8 mouse cellular contexts compared by ENCODE assay signal in genomic region chr8:69973442-69974161, GRCm38 (mm10). TPM values are rescaled to one million over a fixed set of nuclear protein-coding genes. Genes with fewer than 3 reads are reported as not detected.
DNase-seq lines count a peak whose midpoint lies in the region; ATAC-seq and TF ChIP-seq lines count a peak whose summit lies in the region.

No protein-coding gene starts in this region.

- H3K4me3 ChIP-seq in layer of hippocampus, adult 2 months: peak overlapping the region; percentile 90
- peak overlapping the region; percentile 93 for H3K4me3 ChIP-seq in hindbrain, embryonic 14.5 days (replicated peaks; ENCODE audit: low read length)
- peak overlapping the region; percentile 97 for H3K4me3 ChIP-seq in limb, embryonic 12.5 days (replicated peaks)
- peak overlapping the region; percentile 74 for H3K4me3 ChIP-seq in midbrain, embryonic 14.5 days (replicated peaks; ENCODE audit: low read depth, low read length)

- no peaks in the 10 kb centered on the region for H3K27me3 ChIP-seq in hindbrain, embryonic 14.5 days (ENCODE audit: control insufficient read depth, insufficient read depth, low read length)
- H3K27me3 ChIP-seq in limb, embryonic 12.5 days: no peaks in the 10 kb centered on the region
- H3K27me3 ChIP-seq in midbrain, embryonic 14.5 days (ENCODE audit: control insufficient read depth, insufficient read depth, low read length): no peaks in the 10 kb centered on the region
- H3K27me3 ChIP-seq in splenic B cell, adult 2 months (ENCODE audit: control insufficient read depth, insufficient read depth, low read length, poor library complexity, severe bottlenecking): no peaks in the 10 kb centered on the region

- peak overlapping the region; percentile 76 for H3K9ac ChIP-seq in hindbrain, embryonic 14.5 days
- H3K9ac ChIP-seq in limb, embryonic 12.5 days (replicated peaks): peak overlapping the region; percentile 93
- H3K9ac ChIP-seq in midbrain, embryonic 14.5 days (replicated peaks; ENCODE audit: low read length): peak overlapping the region; percentile 60

- peaks cover 30% of the 10 kb centered on the region for H3K4me1 ChIP-seq in hindbrain, embryonic 14.5 days (replicated peaks; ENCODE audit: control insufficient read depth, insufficient read depth, low read length)
- peaks cover 34% of the 10 kb centered on the region for H3K4me1 ChIP-seq in limb, embryonic 12.5 days (replicated peaks)
- peaks cover 23% of the 10 kb centered on the region for H3K4me1 ChIP-seq in midbrain, embryonic 14.5 days (ENCODE audit: control insufficient read depth, insufficient read depth, low read length)

- no peak for TF ChIP-seq CTCF in layer of hippocampus, adult 2 months (conservative IDR thresholded peaks at IDR 0.05)

- WGBS in hindbrain, embryonic 14.5 days: under 1% methylated on average over 65 of the region's 68 CpGs
- WGBS in limb, embryonic 12.5 days: under 1% methylated on average over 50 of the region's 68 CpGs
- WGBS in midbrain, embryonic 14.5 days: under 1% methylated on average over 60 of the region's 68 CpGs

- peak; percentile 7 to 13 for DNase-seq in layer of hippocampus, adult 2 months (ENCODE audit: low spot score in 2 of 2)
- no peak for DNase-seq in layer of hippocampus, adult 9-10 months (ENCODE audit: low spot score)
- peak; percentile 39 to 61 for DNase-seq in cerebellum, adult 18-20 months
- DNase-seq in gastrocnemius, adult 18-20 months (ENCODE audit: low spot score): peak; percentile 33
- DNase-seq in hindbrain, embryonic 14.5 days (ENCODE audit: low spot score): peak; percentile 43
- peak; percentile 64 for DNase-seq in midbrain, embryonic 14.5 days
- peak; percentile 46 for DNase-seq in splenic B cell, adult 2 months (ENCODE audit: low read depth, low spot score)

- no peaks in the 10 kb centered on the region for H3K36me3 ChIP-seq in hindbrain, embryonic 14.5 days (replicated peaks; ENCODE audit: control insufficient read depth, insufficient read depth)
- H3K36me3 ChIP-seq in limb, embryonic 12.5 days: no peaks in the 10 kb centered on the region
- no peaks in the 10 kb centered on the region for H3K36me3 ChIP-seq in midbrain, embryonic 14.5 days (ENCODE audit: control insufficient read depth, insufficient read depth, low read length)
- no peaks in the 10 kb centered on the region for H3K36me3 ChIP-seq in splenic B cell, adult 2 months (ENCODE audit: control insufficient read depth, insufficient read depth, low read length, poor library complexity, severe bottlenecking)

- no peaks in the 10 kb centered on the region for H3K9me3 ChIP-seq in hindbrain, embryonic 14.5 days (ENCODE audit: control insufficient read depth, low read length)
- H3K9me3 ChIP-seq in limb, embryonic 12.5 days: no peaks in the 10 kb centered on the region
- H3K9me3 ChIP-seq in midbrain, embryonic 14.5 days (ENCODE audit: control insufficient read depth, low read length): no peaks in the 10 kb centered on the region

- peak overlapping the region; percentile 90 for H3K4me2 ChIP-seq in hindbrain, embryonic 14.5 days (replicated peaks)
- H3K4me2 ChIP-seq in limb, embryonic 12.5 days: peak overlapping the region; percentile 77
- H3K4me2 ChIP-seq in midbrain, embryonic 14.5 days (ENCODE audit: low read length): peak overlapping the region; percentile 76

- ATAC-seq in hindbrain, embryonic 14.5 days (ENCODE audit: low FRiP score): peak; percentile 48
- peak; percentile 17; the same call in 1 of the 2 replicates for ATAC-seq in limb, embryonic 12.5 days (ENCODE audit: insufficient number of reproducible peaks, insufficient read depth, low FRiP score, low TSS enrichment, low read depth)
- peak; percentile 62 for ATAC-seq in midbrain, embryonic 14.5 days (ENCODE audit: low FRiP score, low TSS enrichment)

- H3K27ac ChIP-seq in layer of hippocampus, adult 2 months: peak overlapping the region; percentile 79
- peak overlapping the region; percentile 71 for H3K27ac ChIP-seq in hindbrain, embryonic 14.5 days
- H3K27ac ChIP-seq in limb, embryonic 12.5 days: peak overlapping the region; percentile 90
- peak overlapping the region; percentile 70 for H3K27ac ChIP-seq in midbrain, embryonic 14.5 days (replicated peaks; ENCODE audit: low read depth, low read length)

RNA-seq across cellular contexts. Expression of gene Gatad2a, which starts 22.6 kb away (rescaled TPM):
- 10 to 100 TPM; 29.7 to 32.4 TPM for total RNA-seq in layer of hippocampus, adult 2 months (2021)
- 10 to 100 TPM; 28.6 to 38.8 TPM for total RNA-seq in gastrocnemius, adult 18-20 months (2021)
- polyA plus RNA-seq in hindbrain, embryonic 14.5 days (2014; fragmentation: Nextera tagmentation; extraction: Ambion mirVana): 26.4 and 26.5 TPM in 2 replicates
- polyA plus RNA-seq in limb, embryonic 12.5 days (2016; fragmentation: Nextera tagmentation; extraction: Ambion mirVana): 51.3 and 68.4 TPM in 2 replicates
- polyA plus RNA-seq in midbrain, embryonic 14.5 days (2014; fragmentation: Nextera tagmentation; extraction: Ambion mirVana): 22.6 and 28.1 TPM in 2 replicates
